Mouse (Mus musculus) hindbrain, embryonic 11.5 days (tissue): ENCODE measurements at regions not wholly inside any gene's neighbourhood (a gene's known extent, or its start where the extent isn't known, plus 50 kb on each side); places are given as distances from the start of the nearest gene placed in this dataset.

Experiments used
- ATAC-seq: fragments of 200-750 bp; cut with Nextera tagmentation; 2 replicates; pipeline ENCODE4 v1.8.0; 2017; ENCODE audit warnings: mild to moderate bottlenecking, moderate TSS enrichment, moderate library complexity; ENCODE audit not compliant: low FRiP score
- DNase-seq: peaks from one replicate; pipeline ENCODE4 v3.0.0-alpha.2; 2015; ENCODE audit warnings: low spot score
- H3K27ac ChIP-seq: fragments of 300-500 bp; sonication (generic); 2 replicates; pipeline ENCODE4 v1.5.1; 2014; ENCODE audit warnings: mild to moderate bottlenecking, low read depth, low read length
- H3K27me3 ChIP-seq: fragments of 300-500 bp; sonication (generic); 2 replicates; pipeline ENCODE4 v1.6.1; 2014; ENCODE audit warnings: mild to moderate bottlenecking, low read length, moderate library complexity, mixed read lengths; ENCODE audit not compliant: control insufficient read depth, insufficient read depth
- H3K36me3 ChIP-seq: fragments of 300-500 bp; sonication (generic); 2 replicates; pipeline ENCODE4 v1.6.1; 2014; ENCODE audit warnings: mild to moderate bottlenecking, low read length, moderate library complexity, mixed read lengths; ENCODE audit not compliant: control insufficient read depth, insufficient read depth
- H3K4me1 ChIP-seq: fragments of 300-500 bp; sonication (generic); replicated peaks from 2 replicates; pipeline ENCODE4 v1.6.1; 2014; ENCODE audit warnings: low read length, mixed read lengths; ENCODE audit not compliant: control insufficient read depth, insufficient read depth
- H3K4me2 ChIP-seq: fragments of 300-500 bp; sonication (generic); replicated peaks from 2 replicates; pipeline ENCODE4 v1.6.1; 2014; ENCODE audit warnings: mild to moderate bottlenecking, low read depth, low read length
- H3K4me3 ChIP-seq: fragments of 300-500 bp; sonication (generic); 2 replicates; pipeline ENCODE4 v1.5.1; 2014; ENCODE audit warnings: low read depth, low read length
- H3K9ac ChIP-seq: fragments of 300-500 bp; sonication (generic); 2 replicates; pipeline ENCODE4 v1.6.1; 2014; ENCODE audit warnings: low read depth, low read length
- H3K9me3 ChIP-seq: fragments of 300-500 bp; sonication (generic); 2 replicates; pipeline ENCODE4 v1.6.1; 2016; ENCODE audit warnings: low read length; ENCODE audit not compliant: control insufficient read depth
- WGBS: fragments of 180-500 bp; shearing (Covaris S2); extraction: QIAGEN DNeasy Blood & Tissue Kit; methylation state at CpG from one replicate; pipeline ENCODE4 v1.1.7; 2014; 5-methylcytosine and 5-hydroxymethylcytosine counted together

GRCm38 (mm10) chr10:44901203-44901602 lies 165.8 kb upstream of the Prep start:
- no peaks in the 10 kb centered on the region for H3K4me1 ChIP-seq
- no peak overlapping the region for H3K4me2 ChIP-seq
- no peak for DNase-seq
- H3K4me3 ChIP-seq, result no peak overlapping the region
- 86% methylated on average over 2 of the region's 2 CpGs for WGBS
- no peaks in the 10 kb centered on the region for H3K36me3 ChIP-seq
- H3K9me3 ChIP-seq, result no peaks in the 10 kb centered on the region
- no peak overlapping the region for H3K27ac ChIP-seq
- no peak overlapping the region for H3K9ac ChIP-seq
- no peaks in the 10 kb centered on the region for H3K27me3 ChIP-seq
- no peak for ATAC-seq

GRCm38 (mm10) chr10:44892124-44892523 lies 174.9 kb upstream of the Prep start:
- 67% methylated on average over 6 of the region's 6 CpGs for WGBS
- no peak overlapping the region for H3K4me2 ChIP-seq
- no peak for DNase-seq

DNA sequence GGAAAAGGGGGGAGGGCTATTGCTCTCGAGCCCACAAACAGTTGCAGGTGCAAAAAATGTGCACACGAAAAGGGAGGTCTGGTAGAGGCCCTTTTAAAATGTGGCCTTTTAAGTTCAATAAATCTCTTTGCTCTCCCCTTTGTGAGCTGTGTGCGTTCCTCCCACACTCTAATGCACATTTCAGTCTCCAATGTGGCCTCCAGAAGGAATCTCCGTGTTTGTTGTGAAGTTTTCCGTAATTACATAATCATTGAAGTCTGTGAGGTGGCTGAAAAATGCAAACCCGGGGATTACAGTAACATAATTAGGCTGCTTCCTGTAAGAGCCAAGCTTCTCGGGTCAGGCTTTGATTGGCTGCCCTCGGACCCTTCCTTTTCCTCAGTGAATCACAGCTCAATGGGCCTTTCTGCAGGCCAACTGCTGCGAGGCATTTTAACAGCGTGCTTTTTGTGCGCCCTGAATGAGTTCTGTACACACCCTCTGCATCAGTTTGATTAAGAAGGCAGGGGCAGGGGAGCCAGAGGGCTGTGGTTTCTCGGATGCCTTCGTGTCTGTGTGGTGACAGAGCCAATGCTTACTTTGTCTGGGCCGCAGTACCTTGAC lies 179.8 kb upstream of the Prep start:
- Histone ChIP-seq H3K4me1 (no peaks in the 10 kb centered on the region), H3K27ac (no peak overlapping the region)
- ATAC-seq, result peak; percentile 73

More at GRCm38 (mm10) chr10:44892124-44892523, 174.9 kb upstream of the Prep start:
- no peaks in the 10 kb centered on the region for H3K36me3 ChIP-seq
- H3K9me3 ChIP-seq, result no peaks in the 10 kb centered on the region
- H3K27ac ChIP-seq, result no peak overlapping the region
- no peak overlapping the region for H3K9ac ChIP-seq
- no peak for ATAC-seq
- H3K4me3 ChIP-seq, result no peak overlapping the region
- H3K27me3 ChIP-seq, result no peaks in the 10 kb centered on the region
- H3K4me1 ChIP-seq, result no peaks in the 10 kb centered on the region

GRCm38 (mm10) chr10:44881967-44882366 lies 185.0 kb upstream of the Prep start:
- H3K4me3 ChIP-seq, result no peak overlapping the region
- no peaks in the 10 kb centered on the region for H3K4me1 ChIP-seq
- H3K27me3 ChIP-seq, result no peaks in the 10 kb centered on the region
- H3K36me3 ChIP-seq, result no peaks in the 10 kb centered on the region
- WGBS, result 64% methylated on average over 2 of the region's 2 CpGs
- no peak for DNase-seq
- no peak overlapping the region for H3K27ac ChIP-seq
- no peak for ATAC-seq
- H3K9me3 ChIP-seq, result no peaks in the 10 kb centered on the region
- no peak overlapping the region for H3K4me2 ChIP-seq
- H3K9ac ChIP-seq, result no peak overlapping the region

More for the DNA sequence above, 179.8 kb upstream of the Prep start:
- Histone ChIP-seq H3K9me3 (no peaks in the 10 kb centered on the region), H3K4me2 (no peak overlapping the region), H3K27me3 (no peaks in the 10 kb centered on the region), H3K4me3 (no peak overlapping the region), H3K36me3 (no peaks in the 10 kb centered on the region), H3K9ac (no peak overlapping the region)
- peak; percentile 34 for DNase-seq
- 42% methylated on average over 14 of the region's 14 CpGs for WGBS

- H3K4me1 ChIP-seq, result no peaks in the 10 kb centered on the region
- H3K27me3 ChIP-seq, result no peaks in the 10 kb centered on the region
- H3K4me3 ChIP-seq, result no peak overlapping the region
- 92% methylated on average over 9 of the region's 9 CpGs for WGBS
- no peak overlapping the region for H3K27ac ChIP-seq
- no peak overlapping the region for H3K4me2 ChIP-seq
- DNase-seq, result no peak
- no peak overlapping the region for H3K9ac ChIP-seq
- no peak for ATAC-seq
- H3K36me3 ChIP-seq, result no peaks in the 10 kb centered on the region
- no peaks in the 10 kb centered on the region for H3K9me3 ChIP-seq
These were observed 189.8 kb upstream of the Prep start for GRCm38 (mm10) chr10:44877076-44877663.

GRCm38 (mm10) chr10:44873642-44874285 lies 193.2 kb upstream of the Prep start:
- Histone ChIP-seq H3K27me3 (no peaks in the 10 kb centered on the region), H3K27ac (no peak overlapping the region), H3K36me3 (no peaks in the 10 kb centered on the region), H3K9ac (no peak overlapping the region), H3K4me2 (no peak overlapping the region), H3K9me3 (no peaks in the 10 kb centered on the region), H3K4me3 (no peak overlapping the region), H3K4me1 (no peaks in the 10 kb centered on the region)
- ATAC-seq (no peak), DNase-seq (no peak)
- WGBS, result 68% methylated on average over 5 of the region's 5 CpGs

- no peak for ATAC-seq
- 92% methylated on average over 1 of the region's 1 CpGs for WGBS
- no peak overlapping the region for H3K9ac ChIP-seq
These were observed 202.7 kb upstream of the Prep start for GRCm38 (mm10) chr10:44864191-44864747.

GRCm38 (mm10) chr10:44862360-44862674 lies 204.7 kb upstream of the Prep start:
- 75% methylated on average over 8 of the region's 8 CpGs for WGBS
- DNase-seq, result no peak
- Histone ChIP-seq H3K4me2 (no peak overlapping the region), H3K27ac (no peak overlapping the region), H3K4me3 (no peak overlapping the region), H3K9ac (no peak overlapping the region), H3K4me1 (no peaks in the 10 kb centered on the region), H3K9me3 (no peaks in the 10 kb centered on the region), H3K36me3 (no peaks in the 10 kb centered on the region), H3K27me3 (no peaks in the 10 kb centered on the region; the same call in 1 of the 2 replicates)
- no peak for ATAC-seq

More at GRCm38 (mm10) chr10:44864191-44864747, 202.7 kb upstream of the Prep start:
- Histone ChIP-seq H3K4me2 (no peak overlapping the region), H3K36me3 (no peaks in the 10 kb centered on the region), H3K27ac (no peak overlapping the region), H3K4me1 (no peaks in the 10 kb centered on the region), H3K27me3 (no peaks in the 10 kb centered on the region; the same call in 1 of the 2 replicates), H3K9me3 (no peaks in the 10 kb centered on the region), H3K4me3 (no peak overlapping the region)
- no peak for DNase-seq
